Comparison of ENCODE assay signal across 37 mouse cellular contexts in the genomic region with DNA sequence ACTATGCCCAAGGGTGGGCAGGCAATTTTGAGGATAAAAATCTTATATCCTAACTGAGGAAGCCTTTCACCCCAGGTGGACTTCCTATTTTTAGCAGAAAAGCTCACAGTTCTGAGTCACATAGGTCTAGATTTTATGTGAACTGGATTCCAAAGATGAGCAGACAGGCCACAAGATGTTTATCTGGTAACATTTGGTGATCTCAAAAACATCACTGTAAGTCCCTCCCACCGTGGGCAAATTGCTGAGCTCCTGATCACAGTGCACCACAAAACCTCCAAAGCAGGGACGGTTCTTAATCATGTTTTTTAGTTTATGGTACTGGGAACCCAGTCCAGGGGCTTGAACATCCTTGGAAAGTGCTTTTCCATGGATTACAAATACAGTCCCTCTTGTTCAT. TPM values are rescaled to one million over a fixed set of nuclear protein-coding genes. Genes with fewer than 3 reads are reported as not detected.
DNase-seq lines count a peak whose midpoint lies in the region; ATAC-seq and TF ChIP-seq lines count a peak whose summit lies in the region.
"Had no signal": no experiment of that assay in that cellular context is flagged by ENCODE, and none has a peak within 500 bp of the region (broad histone marks: within the 10 kb centered on the region; RNA-seq: fewer than 3 reads in every experiment).

No protein-coding gene starts in this region.

- TF ChIP-seq CTCF in stomach, postnatal 0 days (IDR thresholded peaks at IDR 0.05; ENCODE audit: low read depth): no peak

- no peaks in the 10 kb centered on the region for H3K27me3 ChIP-seq in liver, embryonic 15.5 days
- no peaks in the 10 kb centered on the region; the same call in 1 of the 2 replicates for H3K27me3 ChIP-seq in stomach, postnatal 0 days (ENCODE audit: control insufficient read depth, insufficient read depth, low read length)
- H3K27me3 ChIP-seq: hindbrain, embryonic 15.5 days; intestine, embryonic 15.5 days had no signal

- peaks cover 70% of the 10 kb centered on the region for H3K36me3 ChIP-seq in liver, embryonic 15.5 days (replicated peaks)
- no peaks in the 10 kb centered on the region for H3K36me3 ChIP-seq in stomach, postnatal 0 days (ENCODE audit: control insufficient read depth, insufficient read depth, low read length)
- H3K36me3 ChIP-seq: forebrain, embryonic 10.5 days; hindbrain, embryonic 10.5 days; hindbrain, embryonic 15.5 days; intestine, embryonic 15.5 days; limb, embryonic 12.5 days; midbrain, embryonic 13.5 days had no signal

- no peaks in the 10 kb centered on the region for H3K9me3 ChIP-seq in liver, embryonic 15.5 days (replicated peaks)
- no peaks in the 10 kb centered on the region for H3K9me3 ChIP-seq in stomach, postnatal 0 days (ENCODE audit: control insufficient read depth, low read length)
- H3K9me3 ChIP-seq: forebrain, embryonic 10.5 days; hindbrain, embryonic 10.5 days; hindbrain, embryonic 15.5 days; intestine, embryonic 15.5 days; limb, embryonic 12.5 days; midbrain, embryonic 13.5 days had no signal

- peak overlapping the region; percentile 72 for H3K4me2 ChIP-seq in liver, embryonic 15.5 days
- H3K4me2 ChIP-seq in stomach, postnatal 0 days (replicated peaks; ENCODE audit: low read depth): no peak overlapping the region
- H3K4me2 ChIP-seq: hindbrain, embryonic 15.5 days; intestine, embryonic 15.5 days; limb, embryonic 12.5 days; midbrain, embryonic 13.5 days had no signal

- H3K9ac ChIP-seq in liver, embryonic 15.5 days: peak overlapping the region; percentile 57; the same call in 1 of the 2 replicates
- H3K9ac ChIP-seq in stomach, postnatal 0 days (ENCODE audit: low read length): no peak overlapping the region
- H3K9ac ChIP-seq: forebrain, postnatal 0 days; hindbrain, embryonic 15.5 days; intestine, embryonic 15.5 days; limb, embryonic 12.5 days; midbrain, embryonic 13.5 days had no signal

- peak overlapping the region; percentile 37 for H3K4me3 ChIP-seq in liver, embryonic 15.5 days (replicated peaks)
- no peak overlapping the region for H3K4me3 ChIP-seq in stomach, postnatal 0 days (ENCODE audit: low read depth, low read length)
- H3K4me3 ChIP-seq: forebrain, embryonic 10.5 days; hindbrain, embryonic 10.5 days; hindbrain, embryonic 15.5 days; intestine, embryonic 15.5 days; limb, embryonic 12.5 days; midbrain, embryonic 13.5 days had no signal

- no peak for ATAC-seq in liver, embryonic 15.5 days (ENCODE audit: insufficient read depth)
- ATAC-seq in stomach, postnatal 0 days (ENCODE audit: low FRiP score, low TSS enrichment): no peak
- ATAC-seq: forebrain, postnatal 0 days; intestine, embryonic 15.5 days; lung, postnatal 0 days; midbrain, embryonic 13.5 days had no signal

- no peak for TF ChIP-seq EP300 in stomach, postnatal 0 days (optimal IDR thresholded peaks at IDR 0.05)

- 33% methylated on average over 2 of the region's 2 CpGs for WGBS in liver, embryonic 15.5 days (ENCODE audit: insufficient replicate concordance)
- WGBS in stomach, postnatal 0 days: 86% methylated on average over 2 of the region's 2 CpGs

- H3K27ac ChIP-seq in liver, embryonic 15.5 days (replicated peaks): peak overlapping the region; percentile 96
- H3K27ac ChIP-seq in stomach, postnatal 0 days (replicated peaks): no peak overlapping the region
- H3K27ac ChIP-seq: forebrain, embryonic 10.5 days; hindbrain, embryonic 10.5 days; hindbrain, embryonic 15.5 days; intestine, embryonic 15.5 days; limb, embryonic 12.5 days; midbrain, embryonic 13.5 days had no signal

- H3K4me1 ChIP-seq in liver, embryonic 15.5 days (replicated peaks): peaks cover 96% of the 10 kb centered on the region
- H3K4me1 ChIP-seq in stomach, postnatal 0 days (replicated peaks; ENCODE audit: control insufficient read depth, insufficient read depth): no peaks in the 10 kb centered on the region; the same call in 1 of the 2 replicates
- H3K4me1 ChIP-seq: hindbrain, embryonic 15.5 days; limb, embryonic 12.5 days had no signal

- peak; percentile 38 for DNase-seq in 416B (ENCODE audit: low read depth)
- peak; percentile 52 for DNase-seq in CD4-positive helper T cell, adult 2 months (ENCODE audit: low read depth, low spot score)
- peak; percentile 44 for DNase-seq in liver
- no peak for DNase-seq in heart, adult 18-20 months
- DNase-seq in spleen, postnatal 4 days (ENCODE audit: low spot score in 2 of 2): no peak
- no peak for DNase-seq in stomach, postnatal 0 days (ENCODE audit: low spot score)
- DNase-seq: adrenal gland, postnatal 25 days; cerebellum, adult 8-10 months; cerebellum, postnatal 36 days; forebrain, postnatal 0 days; gastrocnemius, postnatal 10 days; heart, postnatal 14 days; kidney, adult 9 months; kidney, postnatal 10 days; lung, adult 18-20 months; thymus, adult 18-20 months; thymus, postnatal 4 days had no signal

RNA-seq across cellular contexts. Expression of gene Stom, which starts 7.7 kb away (rescaled TPM):
- 169 and 191 TPM in 2 replicates for polyA plus RNA-seq in liver, embryonic 15.5 days (2015; fragmentation: Nextera tagmentation; extraction: Ambion mirVana)
- total RNA-seq in heart, adult 18-20 months (2021): 100 to 1,000 TPM in 1 of 2 experiments, 10 to 100 TPM in 1; 88.5 to 102 TPM
- polyA plus RNA-seq in stomach, postnatal 0 days (2015; fragmentation: Nextera tagmentation; extraction: Ambion mirVana): 53.5 and 56.9 TPM in 2 replicates

RNA-seq across cellular contexts. Expression of gene 4930568D16Rik, which starts 38.5 kb away (rescaled TPM):
- not detected in 2 replicates for polyA plus RNA-seq in liver, embryonic 15.5 days (2015; fragmentation: Nextera tagmentation; extraction: Ambion mirVana)
- not detected for total RNA-seq in heart, adult 18-20 months (2021)
- polyA plus RNA-seq in stomach, postnatal 0 days (2015; fragmentation: Nextera tagmentation; extraction: Ambion mirVana): not detected in 2 replicates
- total RNA-seq: adrenal gland, adult 18-20 months; adrenal gland, postnatal 25 days; forebrain, postnatal 0 days; gastrocnemius, postnatal 10 days; heart, postnatal 14 days; left cerebral cortex, postnatal 25 days; megakaryocyte-erythroid progenitor cell, adult 5-6 weeks had no signal
- polyA plus RNA-seq: brain, embryonic 14.5 days; C2C12; embryonic facial prominence, embryonic 11.5 days; forebrain, embryonic 10.5 days; forebrain, postnatal 0 days; gonadal fat pad, adult 2 months; heart, embryonic 14.5 days; hindbrain, embryonic 10.5 days; hindbrain, embryonic 15.5 days; intestine, embryonic 15.5 days; large intestine, adult 2 months; limb, embryonic 12.5 days; lung, postnatal 0 days; macrophage; midbrain, embryonic 13.5 days; neural tube, embryonic 14.5 days; stomach, embryonic 16.5 days had no signal

Comparison
In these comparisons a context has a peak if more than half of its experiments do, and no peak if none do; other contexts are left out.
1. DNase-seq: peak in 416B (single experiment), CD4-positive helper T cell, adult 2 months (single experiment) and liver (single experiment); none in heart, adult 18-20 months (0 of 2), spleen, postnatal 4 days (0 of 2) and stomach, postnatal 0 days (single experiment).